Mouse (Mus musculus): ENCODE measurements at regions not wholly inside any gene's neighbourhood (a gene's known extent, or its start where the extent isn't known, plus 50 kb on each side); places are given as distances from the start of the nearest gene placed in this dataset.

DNA sequence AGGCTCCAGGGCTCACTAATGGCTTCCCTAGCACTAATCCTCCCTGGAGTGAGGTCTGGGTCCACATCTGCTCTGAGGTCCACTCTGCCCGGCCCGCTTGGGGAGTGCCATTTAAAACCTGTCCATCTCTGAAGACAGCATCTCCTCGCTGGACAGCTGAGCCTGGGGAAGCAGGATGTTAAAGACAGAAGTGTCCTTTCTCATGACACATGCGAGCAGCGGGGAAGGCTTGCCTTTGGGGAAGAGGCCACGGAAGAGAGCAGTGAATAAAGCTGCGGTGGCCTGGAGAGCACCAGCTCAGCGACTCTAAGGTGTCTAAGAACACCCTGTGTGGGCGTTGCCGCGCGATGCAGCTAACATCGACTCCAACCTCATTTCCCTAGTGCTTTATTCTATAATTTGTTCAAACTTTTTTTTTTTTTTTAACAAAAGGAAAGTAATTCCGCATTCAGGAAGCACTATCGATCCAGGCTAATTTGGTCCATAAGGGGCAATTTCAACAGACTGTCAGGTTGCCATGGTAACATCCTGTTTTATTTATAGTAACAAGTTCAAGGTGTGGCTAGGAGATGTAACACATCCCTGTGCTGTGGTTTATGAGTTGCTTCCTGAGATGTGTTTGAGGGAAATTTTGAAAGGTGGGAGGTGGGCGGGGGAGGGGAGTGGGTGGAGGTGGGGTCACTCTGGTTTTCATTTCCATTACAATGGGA is 120.0 kb downstream of the Cartpt start:
- no peak for ATAC-seq

DNA sequence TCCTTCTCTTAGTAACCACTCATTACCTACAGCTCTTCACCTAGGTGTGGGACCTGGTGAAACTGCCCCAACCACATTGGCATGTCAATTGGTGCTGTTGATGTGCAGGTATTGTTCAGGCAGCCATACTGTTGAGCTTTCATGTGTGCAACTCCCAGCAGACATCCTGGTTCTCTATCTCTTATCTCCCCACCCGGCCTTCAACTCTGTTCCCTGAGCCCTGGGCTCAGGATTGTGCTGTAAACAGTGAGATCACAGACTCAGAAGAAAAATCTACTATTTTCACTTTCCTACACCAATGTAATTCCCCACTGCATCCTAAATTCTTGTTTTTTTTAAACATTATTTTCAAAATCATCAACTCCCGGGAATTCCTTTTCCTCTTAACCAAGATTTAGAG is 122.1 kb downstream of the Cartpt start:
- no peak for ATAC-seq

DNA sequence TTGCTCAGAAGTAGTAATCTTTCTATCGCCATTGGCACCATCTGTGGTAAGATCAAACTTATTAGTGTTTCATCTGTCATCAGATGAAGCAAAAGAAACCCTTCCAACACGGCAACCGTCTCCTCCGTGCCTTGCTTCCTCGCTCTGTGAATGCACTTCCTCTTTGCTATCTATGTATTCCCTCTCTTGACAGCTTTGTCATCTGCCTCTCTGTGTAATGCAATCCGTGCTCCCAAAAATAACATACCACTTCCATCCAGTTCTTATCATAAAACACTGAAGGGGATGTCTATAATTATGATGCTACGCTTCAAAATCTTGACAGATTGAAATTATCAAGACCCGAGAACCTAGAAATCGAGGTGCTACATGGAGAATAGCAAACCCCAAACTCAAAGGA is 123.2 kb downstream of the Cartpt start:
- ATAC-seq = no peak

GRCm38 (mm10) chr13:99765965-99766364 is 134.9 kb downstream of the Cartpt start:
- ATAC-seq = no peak

GRCm38 (mm10) chr13:99764764-99765163 is 136.1 kb downstream of the Cartpt start:
- no peak for ATAC-seq

- ATAC-seq = no peak
Observed at GRCm38 (mm10) chr13:99764097-99764714, 136.7 kb downstream of the Cartpt start.

DNA sequence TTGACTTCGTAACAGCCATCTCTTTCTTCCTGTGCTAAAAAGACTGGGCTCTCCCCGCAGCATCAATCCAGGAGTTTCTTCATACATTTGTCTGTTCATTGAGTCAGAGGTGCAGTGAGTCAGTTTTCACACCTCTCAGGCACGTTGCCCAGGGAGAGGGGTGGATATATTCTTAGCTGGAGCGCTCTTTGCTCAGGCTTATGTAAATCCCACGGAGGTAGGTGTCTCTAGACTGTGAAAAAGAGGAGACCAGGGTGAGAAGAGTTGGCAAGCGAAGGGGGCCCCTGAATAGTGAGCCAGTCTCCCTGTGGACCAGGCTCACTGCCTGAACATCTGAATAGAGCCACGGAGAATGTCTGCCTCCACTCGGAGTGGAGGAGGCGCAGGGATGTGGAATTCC is 139.0 kb downstream of the Cartpt start:
- ATAC-seq = no peak

DNA sequence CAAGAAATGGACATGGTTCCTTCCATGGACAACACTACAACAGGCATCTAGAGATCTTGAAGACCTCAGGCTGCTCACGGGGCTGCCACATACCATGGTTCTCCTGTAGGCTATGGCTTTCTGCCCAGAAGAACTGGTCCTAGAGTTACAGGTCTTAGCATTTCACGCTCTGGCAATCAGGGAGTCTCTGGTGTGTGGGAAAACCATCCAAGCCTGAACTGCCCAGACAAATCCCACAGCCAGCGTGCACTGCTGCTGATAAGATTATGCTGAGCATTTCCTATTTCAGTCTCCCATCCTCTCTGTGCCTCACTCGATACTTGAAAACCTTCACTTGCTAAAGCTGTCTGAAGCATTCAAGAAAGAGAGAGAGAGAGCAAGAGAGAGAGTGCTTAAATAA is 139.5 kb downstream of the Cartpt start:
- no peak for ATAC-seq

DNA sequence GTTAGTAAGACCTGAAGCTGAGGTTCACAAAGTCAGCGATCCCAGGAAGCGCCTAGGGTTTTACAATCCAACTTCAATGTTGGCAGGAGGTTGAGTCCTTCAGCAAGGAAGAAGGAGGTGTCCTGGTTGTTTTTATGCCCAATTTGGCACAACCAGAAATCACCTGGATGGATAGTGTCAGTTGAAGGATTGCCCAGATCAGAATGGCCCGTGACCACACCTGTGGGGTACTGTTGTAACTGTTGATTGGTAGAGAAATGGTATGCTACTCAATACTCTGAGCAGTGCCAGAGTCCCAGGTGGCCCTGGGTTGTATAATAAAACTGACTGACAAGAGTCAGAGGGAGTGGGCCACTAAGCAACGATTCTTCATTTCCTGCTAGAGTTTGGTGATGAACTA is 140.2 kb downstream of the Cartpt start:
- no peak for ATAC-seq

DNA sequence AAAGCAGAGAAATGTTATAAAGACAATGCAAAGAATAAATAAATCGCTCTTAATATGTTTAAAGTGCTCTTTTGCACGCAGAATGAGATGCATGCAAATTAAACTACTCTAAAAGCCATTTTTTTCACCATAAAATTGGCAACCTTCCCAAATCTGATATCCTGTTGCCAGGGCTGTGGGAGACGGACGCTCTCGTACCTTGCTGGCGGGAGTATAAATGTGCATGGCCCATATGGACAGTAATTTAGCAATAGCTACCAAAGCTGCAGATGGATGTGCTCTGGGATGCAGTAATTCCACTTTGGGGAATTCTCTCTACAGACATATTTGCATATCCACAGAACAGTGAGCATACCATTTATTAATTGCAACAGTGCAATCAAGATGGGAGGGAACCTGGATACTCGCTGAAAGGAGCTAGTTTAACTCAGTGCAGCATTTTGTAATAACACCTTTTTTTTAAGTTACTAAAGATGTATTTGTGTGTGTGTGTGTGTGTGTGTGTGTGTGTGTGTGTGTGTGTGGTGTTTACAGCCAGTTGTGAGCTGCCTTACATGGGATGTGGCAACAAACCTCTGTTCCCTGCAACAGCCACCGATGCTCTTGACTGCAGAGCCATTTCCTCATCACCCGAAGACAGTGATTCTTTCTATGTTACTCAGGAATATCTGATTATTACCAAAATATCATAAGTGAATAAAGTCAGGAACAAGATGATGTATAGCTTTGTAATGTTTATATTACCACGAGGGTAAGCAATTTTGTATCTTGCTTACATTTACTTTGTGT is 141.4 kb downstream of the Cartpt start:
- ATAC-seq = no peak

GRCm38 (mm10) chr13:99754701-99755100 is 146.2 kb downstream of the Cartpt start:
- no peak for ATAC-seq

- no peak for ATAC-seq
Observed at GRCm38 (mm10) chr13:99754251-99754652, 146.6 kb downstream of the Cartpt start.

GRCm38 (mm10) chr13:99753526-99753925 is 147.4 kb downstream of the Cartpt start:
- ATAC-seq = no peak

DNA sequence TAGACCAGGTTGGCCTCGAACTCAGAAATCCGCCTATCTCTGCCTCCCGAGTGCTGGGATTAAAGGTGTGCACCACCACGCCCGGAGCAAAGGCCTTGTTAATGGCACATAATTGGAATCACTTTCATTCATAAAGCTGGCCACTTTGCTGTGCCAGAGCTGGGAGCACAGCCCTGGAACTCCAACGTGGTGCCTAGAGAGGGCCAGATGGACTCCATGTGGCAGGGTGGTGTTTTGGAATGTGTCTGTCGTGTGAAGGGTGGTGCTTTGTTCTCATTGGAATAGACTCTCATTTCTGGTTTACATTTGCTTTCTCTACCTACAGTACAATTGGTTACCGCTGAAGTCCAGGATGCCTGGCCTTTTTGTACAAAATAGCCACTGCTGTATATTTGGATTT is 150.2 kb downstream of the Cartpt start:
- ATAC-seq = no peak

DNA sequence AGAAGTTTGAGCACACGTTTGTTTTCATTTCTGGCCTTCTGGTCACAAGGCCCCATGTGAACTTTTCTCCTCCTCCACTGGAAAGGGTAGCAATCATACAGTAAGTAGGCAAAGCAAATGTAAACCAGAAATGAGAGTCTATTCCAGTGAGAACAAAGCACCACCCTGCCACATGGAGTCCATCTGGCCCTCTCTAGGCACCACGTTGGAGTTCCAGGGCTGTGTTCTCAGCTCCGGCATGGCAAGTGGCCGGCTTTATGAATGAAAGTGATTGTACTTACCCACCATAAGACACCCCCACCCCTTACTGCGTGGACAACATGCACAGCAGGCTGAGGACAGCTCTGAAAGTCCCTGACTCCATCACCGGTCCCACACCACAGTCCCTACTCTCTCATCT is 151.5 kb downstream of the Cartpt start:
- no peak for ATAC-seq

GRCm38 (mm10) chr13:99748128-99748527 is 152.8 kb downstream of the Cartpt start:
- ATAC-seq = no peak

DNA sequence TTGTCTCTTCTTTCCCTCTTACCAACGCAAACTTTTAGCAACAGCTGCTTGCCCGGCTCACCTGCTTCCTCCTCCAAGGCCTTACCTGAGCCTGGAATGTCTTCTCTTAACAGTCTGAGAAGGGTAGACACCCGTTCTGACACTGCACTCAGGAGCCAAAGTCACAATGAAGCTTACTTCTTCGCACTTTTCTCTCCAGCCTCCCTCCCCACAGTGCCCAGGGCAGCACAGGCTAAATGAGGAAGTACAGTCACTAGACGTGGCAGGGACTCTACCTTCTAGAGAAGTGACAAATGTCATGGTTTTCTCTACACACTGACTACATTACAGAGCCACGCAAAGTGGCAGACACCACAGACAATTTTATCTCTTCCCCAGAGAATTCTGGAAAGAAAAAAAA is 155.4 kb downstream of the Cartpt start:
- no peak for ATAC-seq

DNA sequence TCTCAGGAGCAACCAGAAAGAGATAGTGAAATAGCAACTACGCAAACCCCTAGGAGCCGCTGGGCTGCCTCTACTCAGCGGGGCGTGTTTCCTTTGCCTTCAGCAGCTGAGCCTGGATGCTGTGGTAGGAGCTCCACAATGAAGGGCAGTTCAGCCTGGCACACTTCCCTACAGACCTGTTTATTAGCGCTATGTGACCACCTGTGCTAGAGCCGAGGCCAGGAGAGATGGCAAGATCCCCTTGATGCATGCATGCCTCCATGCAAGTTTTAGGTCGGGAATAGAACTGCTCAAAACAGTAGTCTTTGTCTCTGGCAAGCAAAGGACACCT is 156.1 kb downstream of the Cartpt start:
- no peak for ATAC-seq

- ATAC-seq = no peak
Observed at GRCm38 (mm10) chr13:99743952-99744789, 156.7 kb downstream of the Cartpt start.

DNA sequence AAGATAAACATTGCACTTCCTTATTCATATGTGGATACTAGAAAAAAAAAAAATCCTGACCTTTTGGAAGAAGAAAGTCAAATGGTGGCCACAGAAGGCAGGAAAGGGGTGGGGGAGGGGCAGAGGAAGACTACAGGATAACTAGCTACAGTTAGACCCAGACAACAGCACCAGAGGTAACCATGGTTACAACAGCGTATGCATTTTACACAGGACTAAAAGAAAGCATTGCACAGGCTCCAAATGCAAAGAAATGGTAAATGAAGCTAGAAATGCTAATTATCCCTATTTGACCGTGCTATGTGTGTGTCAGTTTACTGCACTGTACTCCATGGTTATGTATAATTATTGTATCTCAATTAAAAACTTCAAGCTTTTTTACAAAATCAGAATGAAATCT is 158.4 kb downstream of the Cartpt start:
- no peak for ATAC-seq

DNA sequence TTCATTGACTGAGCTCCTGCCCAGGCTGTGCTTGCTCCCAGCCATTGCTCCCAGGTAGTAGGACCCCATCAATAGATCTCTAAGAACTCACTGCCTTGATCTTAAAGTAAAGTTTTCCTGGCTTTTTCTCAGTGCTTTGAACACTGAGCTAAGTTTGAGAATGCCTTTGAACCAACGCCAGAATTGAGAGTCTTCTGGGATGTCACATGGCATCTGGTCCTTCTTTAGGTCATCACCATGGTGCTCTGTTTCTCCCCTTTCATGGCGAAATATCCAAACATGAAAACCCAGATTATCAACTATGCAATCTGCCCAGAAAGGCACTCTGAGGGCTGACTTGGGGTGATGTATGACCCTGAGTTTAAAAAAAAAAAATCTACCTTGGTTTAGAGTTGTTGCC is 158.9 kb downstream of the Cartpt start:
- no peak for ATAC-seq

DNA sequence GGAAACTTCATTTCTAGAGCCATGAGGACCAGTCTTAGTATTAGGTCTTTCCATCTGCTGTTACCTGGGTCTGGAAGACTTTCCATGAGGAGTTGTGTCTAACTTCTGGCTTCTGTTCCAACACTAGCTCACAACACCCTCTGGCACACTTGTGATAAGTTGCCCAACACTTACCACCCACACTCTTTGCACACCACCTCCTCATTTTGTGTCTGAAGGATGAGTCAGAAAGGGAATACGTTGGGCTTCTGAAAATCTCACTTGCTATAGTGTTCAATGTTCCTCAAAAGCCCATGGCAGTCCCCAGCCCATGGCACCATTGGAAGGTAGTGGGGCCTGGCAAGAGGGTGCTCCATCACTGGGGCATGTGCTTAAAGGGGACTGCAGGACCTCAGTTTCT is 161.5 kb downstream of the Cartpt start:
- no peak for ATAC-seq

- no peak for ATAC-seq
Observed at GRCm38 (mm10) chr13:99737271-99737670, 163.6 kb downstream of the Cartpt start.
